Mouse (Mus musculus) kidney, adult 18-20 months (tissue): ENCODE results near the gene Telo2.
A peak's percentile ranks its signal among the peaks of the same experiment; 100 is the strongest.
"Not testable (repeated sequence)": the region's sequence is repeated elsewhere in the genome, so short reads cannot be mapped to it uniquely, and the experiment has no call there.

Experiments
- DNase-seq: peaks from one replicate; pipeline ENCODE4 v3.0.0; 2021

Telo2 gene

DNA sequence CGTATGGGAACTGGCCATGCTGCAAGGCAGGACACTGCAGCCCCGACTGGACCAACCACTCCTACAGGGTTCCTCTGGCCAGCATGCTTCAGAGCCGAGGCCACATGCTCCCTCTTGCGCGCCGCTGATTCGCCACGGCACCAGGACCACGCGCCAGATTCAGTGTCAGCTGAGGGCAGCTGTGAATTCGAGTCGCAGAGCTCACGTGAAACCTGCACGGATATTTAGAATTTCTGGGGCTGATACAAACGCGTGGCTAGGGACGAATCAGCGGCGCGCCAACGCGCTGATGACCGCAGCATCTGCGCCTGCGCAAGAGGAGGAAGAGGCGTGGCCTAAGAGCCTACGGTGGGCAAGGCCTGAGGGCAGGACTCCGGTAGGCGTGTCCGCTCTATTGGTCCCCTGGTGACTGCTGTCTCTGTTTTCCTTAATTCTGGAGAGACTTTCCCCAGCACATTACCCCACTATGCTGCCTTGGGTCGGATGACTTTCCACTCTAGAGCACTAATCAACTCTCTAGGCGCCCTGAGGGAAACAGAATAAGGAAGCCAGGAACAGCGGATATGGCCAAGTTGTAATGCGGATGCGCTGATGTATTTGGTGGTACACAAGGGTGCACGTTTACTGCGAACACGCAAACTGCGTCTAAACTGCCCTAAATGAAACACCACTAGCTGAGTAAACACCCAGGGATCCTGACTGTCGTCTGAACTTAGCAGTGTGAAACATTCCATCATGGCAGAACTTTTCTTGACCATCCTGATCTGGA lies at the start of gene Telo2:
Telo2 (minus strand) TSS at position 304 of the 769 bp plus-strand sequence.
- DNase-seq, result peak; percentile 94

GRCm38 (mm10) chr17:25164770-25165169 lies 49.0 kb upstream of the Telo2 start:
- DNase-seq, result no peak

DNA sequence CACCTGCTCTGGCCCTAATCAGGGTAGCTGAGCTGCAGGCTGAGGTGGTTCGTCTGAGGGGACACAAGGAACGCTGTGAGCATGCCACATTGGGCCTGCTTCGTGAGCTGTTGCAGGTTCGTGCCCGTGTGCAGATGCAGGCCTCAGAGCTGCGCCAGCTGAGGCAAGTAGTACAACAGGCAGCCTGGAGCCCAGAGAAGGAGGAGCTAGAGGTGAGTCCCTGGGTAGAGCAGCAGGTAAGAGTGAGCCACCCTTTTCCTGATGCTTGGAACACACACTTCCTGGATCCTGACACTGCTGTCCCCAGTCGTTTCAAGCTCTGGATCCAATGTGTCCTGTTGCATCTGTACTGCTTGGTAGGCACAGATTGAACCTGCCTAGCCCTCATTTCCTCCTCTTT lies 47.6 kb upstream of the Telo2 start:
- DNase-seq, result no peak

GRCm38 (mm10) chr17:25162161-25162560 lies 46.4 kb upstream of the Telo2 start, which contains the start of gene Ccdc154:
Ccdc154 (plus strand) TSS chr17:25162461.
- DNase-seq, result no peak

- no peak for DNase-seq
These were observed 24.2 kb upstream of the Telo2 start for GRCm38 (mm10) chr17:25139960-25140359.

DNA sequence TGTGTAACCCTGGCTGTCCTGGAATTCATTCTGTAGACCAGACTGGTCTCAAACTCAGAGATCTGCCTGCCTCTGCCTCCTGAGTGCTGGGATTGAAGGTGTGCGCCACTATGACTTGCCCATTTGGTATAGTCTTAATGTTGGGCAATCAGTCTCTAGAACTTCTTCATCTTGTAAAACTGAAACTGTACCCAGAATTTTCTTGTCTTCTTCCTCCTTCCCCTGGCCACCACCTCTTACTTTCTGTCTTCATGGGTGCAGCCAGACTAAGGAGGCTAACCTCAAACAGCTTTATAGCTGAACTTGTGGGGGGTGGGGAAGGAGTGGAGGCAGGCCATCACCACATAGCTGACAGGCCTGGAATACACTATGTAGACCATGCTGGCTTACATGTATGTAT lies 23.0 kb upstream of the Telo2 start:
- DNase-seq, result no peak

- DNase-seq, result peak; percentile 36
These were observed 19.9 kb upstream of the Telo2 start for GRCm38 (mm10) chr17:25135622-25136021.

GRCm38 (mm10) chr17:25133275-25133698 lies 17.5 kb upstream of the Telo2 start, which contains the start of gene Clcn7:
Clcn7 (plus strand) TSS chr17:25133391.
- peak; percentile 97 for DNase-seq

DNA sequence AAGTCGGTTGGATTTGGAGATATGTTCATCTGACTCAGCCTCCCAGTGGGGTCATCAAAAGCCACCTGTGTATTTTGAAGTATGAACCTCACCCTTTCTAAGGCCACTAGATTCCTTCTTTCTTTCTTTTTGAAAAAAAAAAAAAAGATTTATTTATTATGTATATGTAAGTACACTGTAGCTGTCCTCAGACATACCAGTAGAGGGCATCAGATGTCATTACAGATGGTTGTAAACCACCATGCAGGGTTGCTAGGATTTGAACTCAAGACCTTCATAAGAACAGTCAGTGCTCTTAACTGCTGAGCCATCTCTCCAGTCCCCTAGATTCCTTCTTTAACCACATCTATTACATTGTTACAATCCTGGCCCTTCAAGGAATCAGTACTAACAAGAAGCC lies 14.3 kb upstream of the Telo2 start:
- DNase-seq, result no peak

DNA sequence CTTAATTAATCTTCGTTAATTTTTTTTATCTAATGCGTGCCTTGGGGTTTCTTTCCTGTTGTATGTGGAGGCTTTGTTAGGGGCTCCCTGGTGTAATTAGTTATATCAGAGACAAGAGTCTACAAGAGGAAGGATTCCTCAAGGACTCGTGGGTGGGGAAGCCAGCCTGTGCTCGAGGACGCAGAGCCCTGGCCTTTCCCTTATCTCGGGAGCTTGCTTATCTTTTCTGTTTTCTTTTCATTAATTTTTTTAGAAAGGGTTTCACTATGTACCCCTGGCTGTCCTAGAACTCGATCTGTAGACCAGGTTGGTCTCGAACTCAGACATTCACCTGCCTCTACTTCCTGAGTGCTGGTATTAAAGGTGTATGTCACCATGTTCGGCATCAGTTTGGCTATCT lies 11.9 kb upstream of the Telo2 start:
- no peak for DNase-seq

DNA sequence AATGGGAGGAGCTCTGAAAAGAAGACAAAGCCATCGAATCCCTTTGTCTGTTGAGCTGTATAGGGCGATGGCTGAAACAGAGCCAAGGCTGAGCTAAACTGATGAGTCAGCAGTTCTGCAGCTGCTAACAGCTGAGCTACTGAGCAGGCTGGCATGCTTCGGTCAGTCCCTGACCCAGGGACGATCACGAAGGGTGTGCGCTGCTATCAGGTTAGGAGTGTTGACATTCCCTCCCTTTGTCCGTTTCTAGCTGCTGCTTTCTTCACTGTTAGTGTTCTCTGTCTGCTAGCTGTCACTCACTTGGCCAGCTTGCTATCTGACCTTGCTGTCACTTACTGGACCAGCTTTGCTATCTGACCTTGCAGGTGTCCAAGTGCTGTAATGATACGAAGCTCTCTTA lies 11.3 kb upstream of the Telo2 start:
- no peak for DNase-seq

DNA sequence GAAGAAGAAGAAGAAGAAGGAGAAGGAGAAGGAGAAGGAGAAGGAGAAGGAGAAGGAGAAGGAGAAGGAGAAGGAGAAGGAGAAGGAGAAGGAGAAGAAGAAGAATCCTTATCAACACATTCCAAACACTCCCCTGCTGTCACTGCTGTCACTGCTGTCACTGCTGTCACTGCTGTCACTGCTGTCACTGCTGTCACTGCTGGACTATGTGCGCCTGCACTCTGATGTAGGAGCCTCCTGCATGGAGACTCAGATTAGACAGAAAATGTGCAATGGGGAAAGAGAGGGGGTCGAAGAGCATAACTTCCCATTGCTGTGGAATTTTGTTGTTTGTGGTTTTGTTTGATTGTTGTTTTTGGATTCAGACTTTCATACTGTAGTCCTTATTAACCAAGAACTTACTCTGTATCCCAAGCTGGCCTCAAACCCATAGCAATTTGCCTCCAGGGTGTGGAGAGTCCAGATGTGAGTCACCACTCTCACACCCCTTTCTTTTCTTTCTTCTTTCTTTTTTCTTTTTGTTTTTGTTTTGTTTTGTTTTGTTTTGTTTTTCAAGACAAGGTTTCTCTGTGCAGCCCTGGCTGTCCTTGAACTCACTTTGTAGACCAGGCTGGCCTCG lies 9.8 kb upstream of the Telo2 start:
- DNase-seq, result not testable (repeated sequence)

GRCm38 (mm10) chr17:25123979-25124378 lies 8.2 kb upstream of the Telo2 start:
- DNase-seq, result peak; percentile 22

DNA sequence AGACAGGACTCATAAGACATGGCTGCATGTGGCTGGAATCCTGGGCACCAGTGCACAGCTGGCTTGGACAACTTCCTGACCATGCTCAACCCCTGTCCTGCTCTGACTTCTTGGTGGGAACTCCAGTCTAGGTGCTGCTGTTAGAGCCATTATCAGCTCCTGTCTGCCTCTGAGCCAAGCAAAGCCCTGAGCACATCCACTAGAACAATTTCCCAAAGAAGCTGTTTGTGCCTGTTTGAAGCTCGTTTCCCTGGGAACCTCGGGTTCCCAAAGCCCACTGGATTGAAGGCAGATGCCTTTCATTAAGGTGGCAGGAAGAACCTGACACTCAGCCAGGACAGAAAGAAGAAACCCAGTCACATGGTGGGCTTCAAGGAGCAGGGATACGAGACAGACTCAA lies 4.6 kb upstream of the Telo2 start, which contains the start of gene Ptx4:
Ptx4 (plus strand) TSS at position 355 of the 400 bp plus-strand sequence.
- DNase-seq, result no peak

DNA sequence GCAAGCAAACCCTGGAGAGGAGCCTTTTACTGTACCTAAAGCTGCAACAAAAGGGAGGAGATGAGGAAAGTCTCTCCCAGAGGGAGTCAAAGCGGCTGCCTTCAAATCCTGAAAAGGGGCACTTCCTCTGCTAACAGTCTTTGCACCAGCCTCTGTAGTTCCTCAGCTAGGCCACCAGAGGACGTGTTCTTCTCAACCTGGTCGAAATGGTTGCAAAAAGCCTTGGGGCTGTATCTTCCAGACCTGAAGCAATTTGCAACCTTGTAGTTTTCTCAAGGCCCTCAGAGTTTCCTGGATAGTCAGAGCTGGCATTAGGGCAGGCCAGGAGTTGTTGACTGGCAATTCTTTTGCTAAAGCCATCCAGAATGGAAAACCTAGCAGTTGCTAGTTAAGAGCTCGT lies 1.5 kb upstream of the Telo2 start:
- no peak for DNase-seq

DNA sequence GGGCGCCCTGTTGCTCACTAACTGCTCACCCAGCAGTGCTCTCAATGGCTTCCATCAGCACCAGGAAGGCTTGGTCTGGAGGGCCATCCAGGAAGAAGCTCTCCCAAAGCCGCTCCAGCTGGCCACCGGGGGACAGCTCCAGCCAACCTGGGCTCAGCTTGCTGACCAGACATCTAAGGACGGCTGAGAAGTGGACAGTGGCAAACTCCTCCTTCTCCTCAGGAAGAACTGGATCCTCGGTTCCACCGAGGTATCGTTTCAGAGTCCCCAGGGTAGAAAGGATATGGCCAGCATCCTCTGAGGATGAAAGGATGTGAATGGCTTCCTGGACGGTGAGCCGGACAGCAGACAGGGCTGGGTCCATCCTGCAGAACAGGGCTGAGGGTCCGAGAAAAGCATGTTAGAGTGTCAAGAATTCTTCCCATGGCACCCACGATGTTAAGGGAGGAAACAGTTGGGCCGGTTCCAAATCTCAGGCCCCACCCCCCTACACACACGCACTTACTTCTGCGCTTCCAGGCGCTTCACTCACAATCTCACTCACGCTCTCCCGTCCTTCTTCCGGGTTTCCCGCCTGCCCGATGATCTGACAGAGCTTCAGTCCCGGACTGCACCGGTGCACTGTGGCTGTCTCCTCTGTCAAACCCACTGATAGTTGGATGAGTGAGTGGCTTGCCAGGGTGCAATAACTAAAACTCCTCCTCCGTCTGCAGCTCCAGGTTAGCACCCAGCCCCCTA lies 690 bp downstream of the Telo2 start:
- DNase-seq, result no peak

DNA sequence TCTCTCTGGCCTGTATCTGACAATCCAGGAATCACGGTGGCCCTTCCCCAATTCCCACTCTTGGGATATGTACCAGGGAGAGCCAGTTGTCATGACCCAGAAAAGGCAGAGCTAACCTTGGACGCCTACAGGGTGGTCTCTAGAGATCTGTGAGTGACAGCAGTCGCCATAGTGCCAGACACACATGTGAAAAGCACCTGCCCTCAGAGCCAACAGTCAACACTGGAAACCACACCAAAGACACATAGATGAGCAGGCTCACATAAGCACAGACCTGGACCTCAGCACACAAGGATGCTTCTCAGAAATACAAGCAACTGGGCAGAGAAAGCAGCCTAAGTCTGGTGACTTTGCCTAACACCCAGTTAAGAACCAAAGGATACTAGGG lies 3.4 kb downstream of the Telo2 start:
- no peak for DNase-seq

- DNase-seq, result peak; percentile 75
These were observed 3.9 kb downstream of the Telo2 start for GRCm38 (mm10) chr17:25111739-25112422.

GRCm38 (mm10) chr17:25111220-25111619 lies 4.5 kb downstream of the Telo2 start:
- DNase-seq, result no peak

DNA sequence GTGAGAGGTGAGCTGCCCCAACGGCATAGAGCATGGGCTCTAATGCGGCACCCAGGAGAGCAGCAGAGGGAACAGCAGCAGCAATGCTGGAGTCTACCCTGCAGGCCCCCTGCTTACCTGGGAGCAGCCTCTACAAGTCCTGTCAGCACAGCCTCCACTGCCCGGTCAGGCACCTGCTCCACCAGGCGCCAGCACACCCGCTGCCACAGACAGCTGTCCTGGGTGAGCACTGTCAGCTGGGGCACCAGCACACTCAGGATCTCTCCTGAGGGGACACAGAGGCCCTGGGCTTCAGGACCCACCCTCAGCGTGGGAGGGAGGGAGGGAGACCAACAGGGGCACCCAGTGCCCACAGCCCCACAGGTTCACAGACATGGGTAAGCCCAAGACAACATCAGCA lies 5.2 kb downstream of the Telo2 start:
- no peak for DNase-seq

GRCm38 (mm10) chr17:25109578-25109977 lies 6.2 kb downstream of the Telo2 start:
- DNase-seq, result peak; percentile 59

GRCm38 (mm10) chr17:25107786-25108185 lies 8.0 kb downstream of the Telo2 start:
- DNase-seq, result no peak

- DNase-seq, result no peak
These were observed 14.4 kb downstream of the Telo2 start for GRCm38 (mm10) chr17:25101338-25101737.
